Mouse (Mus musculus) large intestine, adult 2 months (tissue): ENCODE results near the gene Sema6d. TPM values are rescaled to one million over a fixed set of nuclear protein-coding genes. Genes with fewer than 3 reads are reported as not detected.

ENCODE experiments used
- DNase-seq: peaks from one replicate; pipeline ENCODE4 v3.0.0-alpha.2; 2012; ENCODE audit warnings: low read depth, low spot score
- WGBS: fragments of 180-500 bp; shearing (Covaris S2); methylation state at CpG from one replicate; pipeline ENCODE4 v1.1.7; 2018; 5-methylcytosine and 5-hydroxymethylcytosine counted together
- polyA plus RNA-seq: library from polyadenylated mRNA; depleted of rRNA; stranded (reverse); fragments of >200 nt; gene quantifications from 2 replicates; pipeline ENCODE4 v1.2.3, GENCODE M21; 2012

Sema6d gene
- polyA plus RNA-seq, 1 experiment = 11.3 TPM

- WGBS = 69% methylated on average over 3 of the region's 3 CpGs
- DNase-seq = no peak
Observed at GRCm38 (mm10) chr2:124522426-124522825, 432.7 kb downstream of the Sema6d start.

- 91% methylated on average over 6 of the region's 6 CpGs for WGBS
- DNase-seq = no peak
Observed at GRCm38 (mm10) chr2:124523667-124524066, 433.9 kb downstream of the Sema6d start.

DNA sequence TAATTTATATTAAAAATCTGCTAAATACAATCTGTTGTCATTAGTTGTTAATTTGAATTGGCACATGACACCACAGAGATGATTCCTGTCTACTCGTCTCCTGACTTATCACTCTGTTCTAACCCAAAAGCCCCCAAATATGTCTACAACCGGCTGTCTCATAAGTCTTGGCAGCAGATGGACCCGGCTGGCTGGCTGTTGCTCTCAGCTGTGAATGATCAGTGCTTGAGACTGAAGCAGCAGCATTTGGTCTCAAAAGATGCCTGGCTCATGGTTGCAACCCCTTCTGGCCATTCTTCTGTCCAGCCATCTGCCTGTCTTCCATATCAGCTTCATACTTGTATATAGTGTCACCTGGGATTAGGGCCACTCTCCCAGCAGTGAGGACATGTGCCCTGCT is 434.4 kb downstream of the Sema6d start:
- WGBS = 74% methylated on average over 3 of the region's 3 CpGs
- no peak for DNase-seq

GRCm38 (mm10) chr2:124527641-124528040 is 437.9 kb downstream of the Sema6d start:
- no peak for DNase-seq
- WGBS = 91% methylated on average over 3 of the region's 3 CpGs

- DNase-seq = no peak
- WGBS = 95% methylated on average over 2 of the region's 2 CpGs
Observed at GRCm38 (mm10) chr2:124530441-124530840, 440.7 kb downstream of the Sema6d start.

DNA sequence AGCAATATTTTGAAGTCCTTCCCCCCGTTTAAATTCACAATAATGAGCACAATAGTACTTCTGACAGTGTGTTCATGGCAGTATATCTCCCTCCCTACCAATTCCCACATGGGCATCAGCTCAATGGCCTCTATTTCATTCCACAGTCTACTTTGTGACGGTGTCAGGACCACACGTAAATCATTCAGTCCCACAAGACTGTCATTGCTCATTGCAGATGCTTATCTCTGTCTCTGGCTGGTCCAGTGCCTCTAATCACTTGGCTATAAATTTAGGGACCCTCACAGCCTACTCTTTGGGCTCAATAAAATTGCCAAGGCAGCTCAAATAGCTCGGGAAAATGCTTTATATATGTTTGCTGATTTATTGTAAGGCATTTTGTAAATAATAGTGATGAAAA is 441.3 kb downstream of the Sema6d start:
- 58% methylated on average over 4 of the region's 4 CpGs for WGBS
- no peak for DNase-seq

DNA sequence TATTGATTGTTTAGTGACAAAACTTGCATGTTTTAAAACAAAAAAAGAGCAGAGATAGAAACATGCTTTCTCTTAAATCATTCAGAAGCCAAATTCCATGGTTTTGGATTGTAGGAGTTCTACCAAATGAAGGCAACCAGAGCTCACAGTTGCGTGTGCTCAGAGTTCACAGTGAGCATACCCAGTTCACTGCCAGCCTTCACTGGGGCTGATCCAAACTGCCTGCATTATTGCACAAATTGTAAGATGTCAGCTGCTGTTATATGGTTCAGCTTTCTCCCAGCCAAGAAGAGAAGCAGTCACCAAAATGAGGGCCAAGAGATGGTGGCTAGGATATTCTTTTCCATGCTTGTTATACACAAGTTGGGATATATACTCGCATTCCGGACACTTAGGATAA is 443.1 kb downstream of the Sema6d start:
- no peak for DNase-seq
- 91% methylated on average over 3 of the region's 3 CpGs for WGBS

- DNase-seq = no peak
- 75% methylated on average over 6 of the region's 6 CpGs for WGBS
Observed at GRCm38 (mm10) chr2:124533602-124534001, 443.8 kb downstream of the Sema6d start.

DNA sequence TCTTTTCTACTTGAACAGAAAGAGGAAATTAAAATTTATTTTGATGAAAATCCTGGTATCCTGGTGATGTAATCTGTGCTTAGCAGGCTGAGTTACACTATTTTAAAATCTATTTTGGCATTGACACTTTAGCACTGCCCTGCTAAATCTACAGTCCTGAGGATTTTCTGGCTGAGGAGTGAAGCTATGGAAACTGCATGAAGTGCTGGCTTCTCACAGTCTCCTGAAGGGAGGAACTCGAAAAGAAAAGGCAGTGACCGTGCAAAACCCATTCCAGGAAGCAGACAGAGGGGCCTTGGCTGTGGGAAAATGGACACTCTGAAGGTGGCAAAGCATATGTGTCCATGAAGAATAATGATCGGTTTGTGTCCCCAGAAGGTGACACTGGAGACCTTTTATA is 460.5 kb downstream of the Sema6d start:
- no peak for DNase-seq
- WGBS = 69% methylated on average over 3 of the region's 3 CpGs

DNA sequence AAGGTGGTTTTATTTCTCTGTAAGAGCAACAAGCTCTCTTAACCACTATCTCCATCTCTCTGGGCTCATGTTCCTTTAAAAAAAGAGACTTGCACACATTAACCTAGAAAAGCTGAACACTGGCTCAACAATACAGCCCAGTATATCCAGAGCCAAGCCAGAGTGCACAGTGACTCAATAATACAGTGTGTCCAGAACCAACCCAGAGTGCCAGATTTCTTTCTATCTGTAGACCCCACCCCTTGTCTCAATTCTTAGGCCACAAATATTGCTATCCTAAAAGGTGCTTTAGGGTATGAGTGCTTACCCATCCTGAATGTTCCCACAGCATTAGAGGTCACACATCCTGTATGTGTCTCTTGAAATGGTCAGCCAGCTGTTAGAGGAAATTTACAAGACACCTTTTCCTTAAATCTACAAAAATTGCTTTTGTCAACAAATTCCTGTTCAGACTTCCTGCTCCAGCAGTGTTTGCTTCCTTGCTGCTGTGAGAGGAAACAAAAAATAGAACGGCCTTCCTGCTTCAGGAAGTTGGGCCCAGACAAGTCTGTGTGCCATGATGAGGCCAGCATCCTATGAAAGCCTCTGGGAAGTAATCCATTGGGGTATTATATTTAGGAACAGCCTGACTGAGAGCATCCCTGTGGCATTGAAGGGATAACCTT is 465.1 kb downstream of the Sema6d start:
- WGBS = 23% methylated on average over 1 of the region's 1 CpGs
- no peak for DNase-seq

DNA sequence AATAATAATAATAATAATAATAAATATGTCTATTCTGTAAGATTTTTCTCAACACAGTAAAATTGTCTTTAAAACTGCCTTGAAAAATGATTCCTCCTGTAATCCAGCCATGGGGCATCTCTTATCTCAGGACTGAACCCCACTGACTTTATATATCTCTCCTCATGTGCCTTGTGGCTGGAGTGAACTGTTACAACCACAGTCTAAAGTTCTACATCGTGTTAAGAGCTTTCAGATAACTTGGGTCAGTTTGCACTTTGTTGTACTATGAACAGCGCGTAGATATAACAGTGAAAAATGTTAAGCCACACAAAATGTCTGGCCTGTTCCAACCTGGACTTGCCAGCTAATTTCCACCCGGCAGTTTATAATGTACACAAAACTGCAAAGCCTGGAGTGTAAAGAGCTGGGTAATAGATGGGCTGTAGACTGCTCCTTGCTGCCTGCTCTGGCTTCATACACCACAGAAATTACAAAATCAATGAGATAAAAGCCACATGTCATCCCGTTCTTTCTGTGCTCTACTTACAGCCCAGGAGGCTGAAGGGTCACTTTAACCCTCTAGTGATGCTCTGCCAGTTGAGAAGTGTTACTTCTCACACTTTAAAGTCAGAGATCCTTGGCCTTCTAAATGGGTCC is 467.2 kb downstream of the Sema6d start:
- no peak for DNase-seq
- 63% methylated on average over 5 of the region's 5 CpGs for WGBS

DNA sequence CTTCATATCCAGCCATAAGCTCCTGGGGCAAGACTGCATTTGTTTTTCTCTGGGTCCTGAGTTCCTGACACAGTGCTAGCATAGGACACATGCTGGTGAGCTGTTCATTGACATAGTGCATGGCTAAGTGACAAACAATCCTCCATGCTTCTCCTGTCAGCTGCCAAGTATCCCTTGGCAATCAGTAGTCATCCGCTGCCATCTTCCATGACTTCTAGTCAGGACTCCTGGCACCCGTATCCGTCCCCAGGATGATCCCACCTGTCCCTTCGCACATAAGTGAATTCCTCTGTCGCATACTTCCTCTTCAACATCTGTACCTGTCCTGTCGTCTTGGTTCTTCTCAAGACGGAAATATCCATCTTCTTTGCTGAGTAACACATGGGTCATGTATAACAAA is 468.3 kb downstream of the Sema6d start:
- DNase-seq = no peak
- 93% methylated on average over 7 of the region's 7 CpGs for WGBS

DNA sequence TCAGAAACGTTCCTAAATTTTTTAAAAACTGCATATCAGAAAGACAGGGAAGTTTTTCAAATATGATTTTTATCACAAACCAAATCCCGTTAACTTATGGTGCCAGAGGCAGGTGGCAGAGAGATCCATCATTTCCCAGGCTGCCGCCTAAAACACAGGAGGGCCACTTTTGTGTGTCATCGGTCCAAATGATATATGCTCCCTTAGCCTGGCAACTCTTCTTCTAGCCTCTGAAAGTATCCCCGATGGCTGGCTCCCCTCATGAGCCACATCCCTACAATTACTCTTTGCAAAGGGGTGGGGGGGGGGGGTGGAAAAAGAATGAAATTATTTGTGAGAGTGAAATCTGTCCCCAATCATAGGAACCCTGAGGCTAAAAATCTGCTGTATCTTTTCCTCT is 471.9 kb downstream of the Sema6d start:
- no peak for DNase-seq
- WGBS = 78% methylated on average over 5 of the region's 5 CpGs

DNA sequence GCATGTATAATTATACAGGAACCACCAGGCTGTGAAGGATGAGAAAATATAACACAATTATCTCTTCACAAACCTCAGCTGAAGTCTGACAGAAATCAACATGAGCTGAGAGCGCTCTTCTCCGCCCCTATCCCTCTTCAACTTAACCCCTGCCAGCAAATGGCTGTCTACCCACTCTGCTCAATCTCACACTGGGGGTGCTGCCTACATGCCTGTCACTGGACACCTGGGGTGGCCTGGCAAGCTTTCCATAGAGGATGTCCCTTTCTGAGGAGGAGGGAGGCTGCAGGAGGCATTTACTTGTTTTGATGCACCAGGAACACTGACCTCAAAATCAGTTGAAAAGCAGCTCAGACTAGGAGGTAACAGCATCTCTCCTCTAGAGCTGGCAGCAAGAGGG is 472.3 kb downstream of the Sema6d start:
- 92% methylated on average over 2 of the region's 2 CpGs for WGBS
- DNase-seq = no peak

- WGBS = 83% methylated on average over 5 of the region's 5 CpGs
- no peak for DNase-seq
Observed at GRCm38 (mm10) chr2:124563759-124564158, 474.0 kb downstream of the Sema6d start.

DNA sequence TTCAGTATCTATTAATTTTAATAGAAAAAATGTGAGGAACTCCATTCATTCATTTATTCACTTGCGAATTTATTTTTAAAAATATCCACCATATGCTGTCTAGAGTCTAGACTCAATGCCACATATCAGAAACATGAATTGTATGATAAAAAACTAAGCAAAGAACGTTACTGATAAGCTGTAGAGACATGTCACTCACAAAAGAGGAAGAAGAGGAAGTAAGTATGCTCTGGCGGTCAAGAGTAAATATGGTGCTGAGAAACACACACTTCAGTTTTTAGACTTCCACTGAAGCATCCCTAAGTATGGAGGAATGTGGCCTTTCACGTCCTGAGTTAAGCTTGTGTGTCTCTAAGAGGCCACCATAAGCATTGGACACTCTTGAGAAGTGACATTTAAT is 484.0 kb downstream of the Sema6d start:
- 69% methylated on average over 4 of the region's 4 CpGs for WGBS
- no peak for DNase-seq

DNA sequence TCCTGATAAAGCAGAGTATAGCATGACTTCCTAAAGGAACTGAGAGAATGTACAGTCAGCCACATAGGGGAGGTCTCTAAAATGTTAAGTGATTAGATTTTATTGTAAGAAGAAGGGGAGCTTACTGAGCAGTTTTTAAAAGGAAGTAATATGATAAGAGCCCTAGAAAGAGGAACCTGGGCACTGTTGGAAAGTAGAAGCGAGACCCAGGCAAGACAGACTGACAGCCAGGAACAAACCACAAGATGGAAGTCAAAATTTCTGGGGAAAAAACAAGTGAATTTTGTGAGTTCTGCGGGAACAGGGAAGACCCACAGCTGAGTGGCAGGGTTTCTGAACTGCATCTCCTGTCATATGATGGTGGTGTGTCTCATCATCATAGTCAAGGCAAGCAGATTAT is 486.3 kb downstream of the Sema6d start:
- DNase-seq = no peak
- 82% methylated on average over 2 of the region's 2 CpGs for WGBS

GRCm38 (mm10) chr2:124583561-124583960 is 493.8 kb downstream of the Sema6d start:
- DNase-seq = no peak
- WGBS = 75% methylated on average over 7 of the region's 7 CpGs

DNA sequence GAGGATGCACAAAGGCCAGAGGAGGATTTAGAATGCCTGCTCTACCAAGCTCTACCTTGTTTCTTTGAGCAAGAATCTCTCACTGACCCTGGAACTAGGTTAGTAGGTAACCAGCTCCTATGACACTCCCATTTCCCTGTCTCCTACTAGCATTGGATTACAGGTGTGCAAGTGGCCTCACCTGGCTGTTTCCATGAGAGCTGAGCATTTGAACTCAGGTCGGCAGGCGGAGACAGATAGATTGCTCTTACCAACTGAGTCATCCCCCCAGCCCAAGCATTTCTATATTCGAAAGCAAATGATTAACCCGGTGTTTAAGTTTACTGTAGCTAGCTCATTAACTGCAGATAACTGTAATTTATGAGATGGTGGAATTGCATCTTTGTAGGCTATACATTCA is 503.0 kb downstream of the Sema6d start:
- WGBS = 33% methylated on average over 4 of the region's 4 CpGs
- DNase-seq = no peak

- 11% methylated on average over 3 of the region's 3 CpGs for WGBS
- DNase-seq = no peak
Observed at GRCm38 (mm10) chr2:124599014-124599413, 509.2 kb downstream of the Sema6d start.

DNA sequence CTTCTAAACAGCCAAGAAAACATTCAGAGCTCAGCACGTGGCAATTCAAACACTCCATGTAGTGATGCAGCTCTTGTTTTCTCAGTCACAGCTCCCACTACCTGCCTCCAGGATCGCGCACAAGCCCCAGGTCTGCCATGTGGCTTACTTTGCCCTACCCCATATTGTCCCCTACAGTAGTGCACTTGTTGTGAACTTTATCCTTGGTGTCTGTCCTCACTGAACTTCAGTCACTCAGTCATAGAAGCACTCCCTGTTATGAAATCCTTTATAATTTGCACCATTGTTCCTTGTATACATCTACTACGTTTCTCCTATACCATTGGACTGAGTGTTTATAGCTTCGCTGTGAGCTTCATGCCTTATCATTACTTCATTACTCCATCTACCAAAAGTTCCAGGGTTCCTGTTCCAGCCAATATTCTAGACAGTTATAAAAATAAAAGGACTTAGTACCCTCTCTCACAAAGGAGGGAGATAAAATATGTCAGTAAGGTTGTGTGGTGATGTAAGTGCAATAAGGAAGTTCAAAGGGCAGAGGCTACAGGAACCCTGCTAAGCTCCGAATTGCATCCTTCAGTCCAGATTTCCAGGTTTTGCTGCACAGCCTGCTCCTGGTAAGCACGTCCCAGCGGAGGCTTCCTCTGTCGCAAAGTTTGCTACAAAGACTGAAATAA is 512.1 kb downstream of the Sema6d start:
- no peak for DNase-seq
- 31% methylated on average over 9 of the region's 9 CpGs for WGBS
